Mouse (Mus musculus) neural tube, embryonic 11.5 days (tissue): ENCODE data around the gene Pkn3. TPM values are rescaled to one million over a fixed set of nuclear protein-coding genes. Genes with fewer than 3 reads are reported as not detected.
"Not testable (repeated sequence)": the region's sequence is repeated elsewhere in the genome, so short reads cannot be mapped to it uniquely, and the experiment has no call there.

ENCODE experiments used
- ATAC-seq: fragments of 200-750 bp; cut with Nextera tagmentation; 2 replicates; pipeline ENCODE4 v1.8.0; 2017; ENCODE audit warnings: moderate number of reproducible peaks, mild to moderate bottlenecking, moderate TSS enrichment, moderate library complexity; ENCODE audit not compliant: insufficient read depth, low FRiP score, low TSS enrichment
- DNase-seq: peaks from one replicate; pipeline ENCODE4 v3.0.0-alpha.2; 2015; ENCODE audit warnings: low spot score
- H3K27ac ChIP-seq: fragments of 300-500 bp; sonication (generic); 2 replicates; pipeline ENCODE4 v1.5.1; 2014; ENCODE audit warnings: low read depth, mild to moderate bottlenecking, low read length
- H3K27me3 ChIP-seq: fragments of 300-500 bp; sonication (generic); 2 replicates; pipeline ENCODE4 v1.6.1; 2014; ENCODE audit warnings: mild to moderate bottlenecking, low read length, mixed read lengths; ENCODE audit not compliant: control insufficient read depth, insufficient read depth
- H3K36me3 ChIP-seq: fragments of 300-500 bp; sonication (generic); 2 replicates; pipeline ENCODE4 v1.6.1; 2014; ENCODE audit warnings: mild to moderate bottlenecking, low read length, moderate library complexity, mixed read lengths; ENCODE audit not compliant: control insufficient read depth, insufficient read depth
- H3K4me1 ChIP-seq: fragments of 300-500 bp; sonication (generic); 2 replicates; pipeline ENCODE4 v1.6.1; 2014; ENCODE audit warnings: low read length, mixed read lengths; ENCODE audit not compliant: control insufficient read depth, insufficient read depth
- H3K4me2 ChIP-seq: fragments of 300-500 bp; sonication (generic); 2 replicates; pipeline ENCODE4 v1.6.1; 2014; ENCODE audit warnings: low read depth, mild to moderate bottlenecking, moderate library complexity
- H3K4me3 ChIP-seq: fragments of 300-500 bp; sonication (generic); 2 replicates; pipeline ENCODE4 v1.5.1; 2014; ENCODE audit warnings: low read depth, low read length
- H3K9ac ChIP-seq: fragments of 300-500 bp; sonication (generic); 2 replicates; pipeline ENCODE4 v1.6.1; 2014; ENCODE audit warnings: mild to moderate bottlenecking, low read length
- H3K9me3 ChIP-seq: fragments of 300-500 bp; sonication (generic); 2 replicates; pipeline ENCODE4 v1.6.1; 2016; ENCODE audit warnings: low read length; ENCODE audit not compliant: control insufficient read depth
- WGBS: fragments of 180-500 bp; shearing (Covaris S2); extraction: QIAGEN DNeasy Blood & Tissue Kit; methylation state at CpG from one replicate; pipeline ENCODE4 v1.1.7; 2014; 5-methylcytosine and 5-hydroxymethylcytosine counted together
- polyA plus RNA-seq: library from polyadenylated mRNA; unstranded; fragments of >200 nt; fragmentation: Nextera tagmentation; extraction: Ambion mirVana; gene quantifications from 2 replicates; pipeline ENCODE4 v1.2.1, GENCODE M21; 2014

Gene Pkn3
- polyA plus RNA-seq, 1 experiment from 2014 or later: 7.0 TPM

DNA sequence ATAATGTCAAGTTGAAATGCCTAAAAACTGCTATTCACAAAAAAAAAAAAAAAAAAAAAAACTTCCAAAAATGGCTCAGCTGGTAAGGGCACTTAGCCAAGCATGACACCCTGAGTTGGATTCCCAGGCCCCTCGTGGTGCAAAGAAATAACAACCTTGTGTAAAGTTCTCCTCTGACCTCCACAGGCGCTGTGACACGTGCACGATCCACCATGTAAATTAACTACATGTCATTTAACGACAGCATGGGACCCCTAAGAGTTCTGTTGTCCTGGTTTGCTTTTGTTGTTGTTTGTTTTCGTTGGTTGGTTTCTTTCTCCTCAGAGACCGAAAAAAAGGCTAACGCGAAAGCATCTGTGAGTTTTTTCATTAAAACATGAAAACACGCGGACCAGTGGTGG lies 29.4 kb upstream of the Pkn3 start:
- no peak for DNase-seq
- Histone ChIP-seq H3K27ac (peak overlapping the region; percentile 72), H3K4me3 (peak overlapping the region; percentile 44), H3K9ac (peak overlapping the region; percentile 52), H3K9me3 (no peaks in the 10 kb centered on the region), H3K4me1 (no peaks in the 10 kb centered on the region), H3K4me2 (peak overlapping the region; percentile 53), H3K27me3 (no peaks in the 10 kb centered on the region), H3K36me3 (no peaks in the 10 kb centered on the region)
- WGBS: 65% methylated on average over 11 of the region's 11 CpGs
- no peak for ATAC-seq

DNA sequence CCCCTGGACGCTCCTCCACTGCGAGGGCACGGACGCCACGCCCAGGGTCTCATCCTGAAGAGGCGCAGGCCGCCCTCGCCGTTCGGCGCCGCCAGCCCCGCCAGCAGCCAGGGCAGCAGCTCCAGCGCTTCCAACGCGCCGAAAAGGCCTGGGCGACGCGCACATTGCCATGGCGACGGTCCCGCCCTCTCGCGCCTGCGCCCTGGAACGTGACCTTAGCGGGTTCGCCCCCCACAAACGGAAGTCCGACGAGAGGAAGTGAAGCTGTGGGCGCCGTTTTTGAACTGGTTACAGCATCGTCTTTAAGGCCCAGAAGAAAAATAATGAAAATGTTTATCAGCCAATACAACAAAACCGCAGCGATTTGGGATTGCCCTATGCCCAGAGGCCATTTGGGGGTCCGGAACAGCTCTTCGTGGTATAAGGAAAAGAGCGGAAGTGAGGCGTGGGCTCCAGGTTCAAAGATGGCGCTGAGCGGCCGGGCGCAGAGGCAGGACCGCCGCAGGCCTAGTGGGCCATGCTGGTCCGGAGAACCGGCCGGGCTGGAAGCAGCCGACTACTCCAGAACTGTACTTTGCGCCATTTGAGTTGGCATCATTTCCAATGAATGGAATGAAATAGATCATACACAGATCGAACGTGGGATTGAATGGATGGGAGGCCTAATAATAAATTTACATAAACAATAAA lies 28.6 kb upstream of the Pkn3 start, which contains the start of gene Wdr34:
Wdr34 (minus strand) TSS at position 183 of the 690 bp plus-strand sequence.
- ATAC-seq: peak; percentile 86

DNA sequence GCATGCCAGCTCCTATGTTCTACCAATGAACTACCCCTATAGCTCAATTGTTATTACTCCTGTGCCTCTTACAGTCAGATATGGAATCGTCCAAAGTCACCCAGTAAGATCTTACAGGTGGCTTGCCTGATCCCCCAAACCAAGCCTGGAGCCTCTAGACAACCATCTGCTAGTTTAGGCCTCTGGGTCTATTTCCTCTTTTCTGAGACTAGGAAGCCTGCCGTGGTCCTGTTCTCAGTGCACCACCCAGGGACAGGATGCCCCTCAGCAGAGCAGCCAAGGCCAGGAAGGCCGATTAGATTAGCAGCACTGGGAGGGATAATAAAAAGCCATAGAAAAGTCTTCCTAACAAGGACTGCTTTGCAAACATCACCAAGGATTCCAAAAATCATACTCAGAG lies 27.7 kb upstream of the Pkn3 start:
- H3K9me3 ChIP-seq: no peaks in the 10 kb centered on the region
- ATAC-seq (no peak), DNase-seq (no peak)
- H3K36me3 ChIP-seq: no peaks in the 10 kb centered on the region
- no peak overlapping the region for H3K27ac ChIP-seq
- H3K4me3 ChIP-seq: no peak overlapping the region
- no peak overlapping the region for H3K9ac ChIP-seq
- WGBS: 91% methylated on average over 3 of the region's 3 CpGs
- no peaks in the 10 kb centered on the region for H3K27me3 ChIP-seq
- no peaks in the 10 kb centered on the region for H3K4me1 ChIP-seq
- no peak overlapping the region for H3K4me2 ChIP-seq

More for the DNA sequence above, 28.6 kb upstream of the Pkn3 start, which contains the start of gene Wdr34:
- Histone ChIP-seq H3K4me3 (peak within 1 kb of the TSS; percentile 44), H3K4me2 (peak within 1 kb of the TSS; percentile 53), H3K9ac (peak within 1 kb of the TSS; percentile 52), H3K36me3 (no peaks in the 10 kb centered on the region), H3K27me3 (no peaks in the 10 kb centered on the region), H3K27ac (peak within 1 kb of the TSS; percentile 72), H3K9me3 (no peaks in the 10 kb centered on the region), H3K4me1 (no peaks in the 10 kb centered on the region)
- peak; percentile 98 for DNase-seq
- WGBS: 1% methylated on average over 54 of the region's 54 CpGs

DNA sequence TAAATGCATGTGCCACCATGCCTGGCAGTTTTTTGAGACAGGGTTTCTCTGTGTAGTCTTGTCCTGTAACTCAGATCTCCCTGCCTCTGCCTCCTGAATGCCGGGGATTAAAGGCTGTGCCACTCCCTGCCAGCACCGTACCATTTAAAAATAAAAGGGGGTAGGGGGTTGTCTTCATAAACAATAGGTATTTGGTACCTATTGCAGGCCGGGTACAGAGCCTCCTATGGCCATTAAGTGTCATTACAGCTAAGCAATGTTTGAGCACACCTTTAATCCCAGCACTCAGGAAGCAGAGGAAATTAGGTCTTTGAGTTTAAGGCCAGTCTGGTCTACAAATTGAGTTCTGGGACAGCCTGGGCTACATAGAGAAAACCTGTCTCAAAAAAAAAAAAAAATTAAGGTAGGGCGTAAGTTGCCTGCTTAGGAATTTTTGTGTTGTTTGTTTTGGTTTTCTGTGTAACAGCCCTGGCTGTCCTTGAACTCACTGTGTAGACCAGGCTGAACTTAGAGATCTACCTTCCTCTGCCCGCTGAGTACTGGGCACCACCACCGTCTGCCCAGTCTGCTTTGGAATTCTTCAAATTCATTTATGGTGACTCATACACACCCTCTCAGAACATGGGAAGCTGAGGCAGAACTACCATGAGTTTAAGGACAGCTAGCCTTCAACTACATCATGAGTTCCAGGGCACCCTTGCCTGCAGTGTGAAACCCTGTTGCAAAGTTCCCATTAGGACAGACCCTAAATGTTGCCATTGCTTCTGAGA lies 25.3 kb upstream of the Pkn3 start:
- Histone ChIP-seq H3K27me3 (no peaks in the 10 kb centered on the region), H3K27ac (no peak overlapping the region), H3K9me3 (no peaks in the 10 kb centered on the region), H3K4me3 (no peak overlapping the region), H3K4me2 (no peak overlapping the region), H3K36me3 (no peaks in the 10 kb centered on the region), H3K4me1 (no peaks in the 10 kb centered on the region), H3K9ac (no peak overlapping the region)
- WGBS: 48% methylated on average over 6 of the region's 6 CpGs
- ATAC-seq (no peak), DNase-seq (no peak)

DNA sequence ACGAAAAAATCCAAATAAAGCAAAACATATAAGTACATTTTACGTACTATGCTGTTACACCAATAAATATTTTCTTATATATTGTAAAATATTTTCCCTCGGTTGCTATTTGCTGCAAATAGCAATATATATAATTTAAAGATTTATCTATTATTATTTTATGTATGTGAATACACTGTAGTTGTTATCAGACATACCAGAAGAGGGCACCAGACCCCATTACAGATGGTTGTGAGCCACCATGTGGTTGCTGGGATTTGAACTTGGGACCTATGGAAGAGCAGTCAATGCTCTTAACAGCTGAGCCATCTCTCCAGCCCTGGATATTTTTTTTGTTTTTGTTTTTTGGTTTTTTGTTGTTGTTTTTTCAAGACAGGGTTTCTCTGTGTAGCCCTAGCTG lies 22.2 kb upstream of the Pkn3 start:
- WGBS: 92% methylated on average over 3 of the region's 3 CpGs
- not testable (repeated sequence) for H3K36me3 ChIP-seq, DNase-seq, H3K27ac ChIP-seq, H3K4me2 ChIP-seq, H3K4me1 ChIP-seq, ATAC-seq, H3K27me3 ChIP-seq, H3K9ac ChIP-seq, H3K4me3 ChIP-seq, H3K9me3 ChIP-seq

DNA sequence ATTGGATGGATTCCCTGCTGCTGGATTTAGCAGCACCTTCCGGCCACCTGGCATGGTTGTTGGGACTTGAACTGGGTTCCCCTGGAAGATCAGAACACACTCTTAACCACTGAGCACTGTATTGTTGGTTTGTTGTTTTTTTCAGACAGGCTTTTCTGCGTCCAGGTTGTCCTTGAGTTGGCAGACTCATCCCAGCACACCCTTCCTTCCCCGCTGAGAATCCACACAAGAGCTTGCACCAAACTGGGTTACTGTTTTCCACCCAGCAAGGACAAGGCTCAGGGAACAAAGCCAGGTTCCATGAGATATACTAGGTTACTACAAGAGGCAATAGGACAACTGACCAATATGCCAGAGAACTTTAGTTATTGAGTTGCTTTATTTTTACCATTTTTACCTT lies 20.7 kb upstream of the Pkn3 start:
- no peak overlapping the region for H3K4me2 ChIP-seq
- no peaks in the 10 kb centered on the region for H3K4me1 ChIP-seq
- 80% methylated on average over 3 of the region's 3 CpGs for WGBS
- no peak overlapping the region for H3K4me3 ChIP-seq
- no peak overlapping the region for H3K27ac ChIP-seq
- DNase-seq (no peak), ATAC-seq (no peak)
- no peaks in the 10 kb centered on the region for H3K9me3 ChIP-seq
- no peaks in the 10 kb centered on the region for H3K36me3 ChIP-seq
- no peak overlapping the region for H3K9ac ChIP-seq
- H3K27me3 ChIP-seq: no peaks in the 10 kb centered on the region

DNA sequence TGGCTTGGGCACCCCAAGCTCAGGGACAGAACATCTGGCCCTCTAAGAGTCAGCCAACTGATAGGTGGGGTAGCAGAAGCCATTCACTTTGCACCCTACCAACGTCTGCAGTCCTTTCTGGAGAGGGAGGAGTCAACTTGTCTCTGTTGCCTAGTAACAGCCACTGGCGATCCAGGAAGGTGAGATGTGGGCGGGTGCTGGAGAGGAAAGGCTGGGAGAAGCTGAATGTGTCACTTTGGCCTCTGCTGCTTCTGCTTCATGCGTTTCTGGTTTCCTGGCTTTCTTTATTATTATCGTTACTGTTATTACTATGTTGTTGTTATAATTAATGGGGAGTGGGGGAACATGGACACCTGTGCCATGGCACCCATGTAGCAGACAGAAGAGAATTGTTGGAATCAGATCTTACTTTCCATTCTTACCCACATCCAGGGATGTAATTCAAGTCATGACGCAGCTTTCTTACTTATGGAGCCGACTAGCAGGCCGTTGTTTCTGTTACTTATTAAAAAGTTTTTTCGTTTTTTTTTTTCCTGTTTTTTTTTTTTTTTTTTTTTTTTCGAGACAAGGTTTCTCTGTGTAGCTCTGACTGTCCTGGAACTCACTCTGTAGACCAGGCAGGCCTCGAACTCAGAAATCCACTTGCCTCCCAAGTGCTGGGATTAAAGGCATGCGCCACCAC lies 20.1 kb upstream of the Pkn3 start, which contains the start of gene Set:
Set (plus strand) TSS at position 156 of the 682 bp plus-strand sequence.
- DNase-seq: peak; percentile 41
- H3K4me2 ChIP-seq: no peak within 1 kb of the TSS
- H3K4me1 ChIP-seq: no peaks in the 10 kb centered on the region
- H3K9ac ChIP-seq: no peak within 1 kb of the TSS
- no peak within 1 kb of the TSS for H3K4me3 ChIP-seq
- H3K9me3 ChIP-seq: no peaks in the 10 kb centered on the region
- WGBS: 47% methylated on average over 12 of the region's 12 CpGs
- H3K27ac ChIP-seq: no peak within 1 kb of the TSS
- no peaks in the 10 kb centered on the region for H3K27me3 ChIP-seq
- no peaks in the 10 kb centered on the region for H3K36me3 ChIP-seq
- ATAC-seq: no peak

DNA sequence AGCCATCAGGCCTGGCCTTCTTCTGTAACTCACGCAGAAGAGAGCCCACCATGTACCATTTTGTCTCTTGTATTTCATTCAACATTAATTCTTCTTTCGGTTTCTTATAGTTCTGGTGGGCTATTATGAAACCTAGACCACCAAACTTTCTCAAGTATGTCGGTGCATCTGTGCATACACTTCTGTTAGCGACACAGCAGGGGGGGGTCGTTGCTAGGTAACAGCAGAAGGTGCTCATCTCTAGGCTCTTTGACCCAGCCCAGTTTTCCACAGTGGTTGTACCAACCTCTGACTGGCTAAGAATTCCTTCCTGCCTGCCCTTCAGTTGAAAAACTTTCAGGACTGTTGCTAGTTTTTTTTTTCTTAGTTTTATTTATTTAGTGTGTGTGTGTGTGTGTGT lies 19.1 kb upstream of the Pkn3 start:
- H3K4me1 ChIP-seq: peaks cover 5% of the 10 kb centered on the region
- WGBS: 39% methylated on average over 5 of the region's 5 CpGs

More for the DNA sequence above, 19.1 kb upstream of the Pkn3 start:
- no peaks in the 10 kb centered on the region for H3K27me3 ChIP-seq
- no peak overlapping the region for H3K4me3 ChIP-seq
- peak; percentile 41 for DNase-seq
- no peak for ATAC-seq
- no peaks in the 10 kb centered on the region for H3K36me3 ChIP-seq
- H3K9ac ChIP-seq: no peak overlapping the region
- H3K4me2 ChIP-seq: no peak overlapping the region
- no peaks in the 10 kb centered on the region for H3K9me3 ChIP-seq
- H3K27ac ChIP-seq: no peak overlapping the region
